Mouse (Mus musculus): Measurements from ENCODE around the gene Plxnc1. TPM values are rescaled to one million over a fixed set of nuclear protein-coding genes. Genes with fewer than 3 reads are reported as not detected.

The Plxnc1 gene
- polyA plus RNA-seq, 1 experiment from 2014 or later: 8.1 TPM

GRCm38 (mm10) chr10:94860870-94861269, 83.8 kb downstream of the Plxnc1 start:
- H3K27ac ChIP-seq (replicated peaks): no peak overlapping the region
- H3K4me2 ChIP-seq: no peak overlapping the region
- H3K4me3 ChIP-seq: no peak overlapping the region
- WGBS: 96% methylated on average over 4 of the region's 4 CpGs
- H3K4me1 ChIP-seq (replicated peaks): peaks cover 10% of the 10 kb centered on the region
- peaks cover 40% of the 10 kb centered on the region for H3K36me3 ChIP-seq
- H3K9ac ChIP-seq: no peak overlapping the region
- ATAC-seq (ENCODE audit: low read depth): no peak
- H3K9me3 ChIP-seq: no peaks in the 10 kb centered on the region
- H3K27me3 ChIP-seq: no peaks in the 10 kb centered on the region

GRCm38 (mm10) chr10:94858277-94859033, 86.2 kb downstream of the Plxnc1 start:
- Histone ChIP-seq H3K9me3 (no peaks in the 10 kb centered on the region), H3K4me1 (replicated peaks) (peaks cover 5% of the 10 kb centered on the region; the same call in 1 of the 2 replicates), H3K4me3 (no peak overlapping the region), H3K27ac (replicated peaks) (no peak overlapping the region), H3K27me3 (no peaks in the 10 kb centered on the region), H3K9ac (no peak overlapping the region), H3K36me3 (peaks cover 35% of the 10 kb centered on the region), H3K4me2 (no peak overlapping the region)
- no peak for ATAC-seq (ENCODE audit: low read depth)
- WGBS: 89% methylated on average over 6 of the region's 6 CpGs

- Histone ChIP-seq H3K36me3 (peaks cover 27% of the 10 kb centered on the region), H3K27me3 (no peaks in the 10 kb centered on the region), H3K9me3 (no peaks in the 10 kb centered on the region), H3K9ac (no peak overlapping the region), H3K4me3 (no peak overlapping the region), H3K4me1 (replicated peaks) (peaks cover 14% of the 10 kb centered on the region; the same call in 1 of the 2 replicates), H3K27ac (replicated peaks) (no peak overlapping the region), H3K4me2 (no peak overlapping the region)
- 19% methylated on average over 4 of the region's 4 CpGs for WGBS
- no peak for ATAC-seq (ENCODE audit: low read depth)
Observed at GRCm38 (mm10) chr10:94850565-94850964, 94.1 kb downstream of the Plxnc1 start.

GRCm38 (mm10) chr10:94849930-94850329, 94.7 kb downstream of the Plxnc1 start:
- no peak overlapping the region for H3K9ac ChIP-seq
- peaks cover 14% of the 10 kb centered on the region; the same call in 1 of the 2 replicates for H3K4me1 ChIP-seq (replicated peaks)
- 87% methylated on average over 9 of the region's 9 CpGs for WGBS
- H3K27me3 ChIP-seq: no peaks in the 10 kb centered on the region
- H3K9me3 ChIP-seq: no peaks in the 10 kb centered on the region
- no peak overlapping the region for H3K27ac ChIP-seq (replicated peaks)
- no peak overlapping the region for H3K4me2 ChIP-seq
- H3K36me3 ChIP-seq: peaks cover 29% of the 10 kb centered on the region
- no peak overlapping the region for H3K4me3 ChIP-seq
- ATAC-seq (ENCODE audit: low read depth): no peak

- H3K9me3 ChIP-seq: no peaks in the 10 kb centered on the region
- no peaks in the 10 kb centered on the region for H3K27me3 ChIP-seq
- ATAC-seq (ENCODE audit: low read depth): no peak
- no peak overlapping the region for H3K4me2 ChIP-seq
- H3K36me3 ChIP-seq: peaks cover 34% of the 10 kb centered on the region
- H3K4me3 ChIP-seq: no peak overlapping the region
- peaks cover 14% of the 10 kb centered on the region; the same call in 1 of the 2 replicates for H3K4me1 ChIP-seq (replicated peaks)
- H3K9ac ChIP-seq: no peak overlapping the region
- 82% methylated on average over 4 of the region's 4 CpGs for WGBS
- H3K27ac ChIP-seq (replicated peaks): no peak overlapping the region
Observed at GRCm38 (mm10) chr10:94849360-94849759, 95.3 kb downstream of the Plxnc1 start.

- no peak for ATAC-seq (ENCODE audit: low read depth)
- H3K4me1 ChIP-seq (replicated peaks): peaks cover 9% of the 10 kb centered on the region; the same call in 1 of the 2 replicates
- no peaks in the 10 kb centered on the region for H3K27me3 ChIP-seq
- no peak overlapping the region for H3K4me2 ChIP-seq
- no peak overlapping the region for H3K9ac ChIP-seq
- peaks cover 33% of the 10 kb centered on the region for H3K36me3 ChIP-seq
- no peaks in the 10 kb centered on the region for H3K9me3 ChIP-seq
- H3K27ac ChIP-seq (replicated peaks): no peak overlapping the region
- 90% methylated on average over 6 of the region's 6 CpGs for WGBS
- H3K4me3 ChIP-seq: no peak overlapping the region
Observed at GRCm38 (mm10) chr10:94848344-94848743, 96.3 kb downstream of the Plxnc1 start.

- H3K4me1 ChIP-seq (replicated peaks): peaks cover 9% of the 10 kb centered on the region; the same call in 1 of the 2 replicates
- H3K4me2 ChIP-seq: no peak overlapping the region
- H3K27me3 ChIP-seq: no peaks in the 10 kb centered on the region
- WGBS: 87% methylated on average over 8 of the region's 8 CpGs
- no peak overlapping the region for H3K4me3 ChIP-seq
- H3K36me3 ChIP-seq: peaks cover 46% of the 10 kb centered on the region
- H3K9me3 ChIP-seq: no peaks in the 10 kb centered on the region
- no peak for ATAC-seq (ENCODE audit: low read depth)
- H3K27ac ChIP-seq (replicated peaks): no peak overlapping the region
- H3K9ac ChIP-seq: no peak overlapping the region
Observed at GRCm38 (mm10) chr10:94846501-94847105, 98.0 kb downstream of the Plxnc1 start.

GRCm38 (mm10) chr10:94844692-94845091, 99.9 kb downstream of the Plxnc1 start:
- no peaks in the 10 kb centered on the region for H3K4me1 ChIP-seq (replicated peaks)
- H3K36me3 ChIP-seq: peaks cover 53% of the 10 kb centered on the region
- H3K4me3 ChIP-seq: no peak overlapping the region
- 86% methylated on average over 6 of the region's 6 CpGs for WGBS
- no peaks in the 10 kb centered on the region for H3K9me3 ChIP-seq
- H3K27ac ChIP-seq (replicated peaks): no peak overlapping the region
- H3K9ac ChIP-seq: no peak overlapping the region
- H3K4me2 ChIP-seq: no peak overlapping the region
- H3K27me3 ChIP-seq: no peaks in the 10 kb centered on the region
- no peak for ATAC-seq (ENCODE audit: low read depth)

GRCm38 (mm10) chr10:94835874-94836273, 108.8 kb downstream of the Plxnc1 start:
- Histone ChIP-seq H3K9me3 (no peaks in the 10 kb centered on the region), H3K9ac (no peak overlapping the region), H3K27me3 (no peaks in the 10 kb centered on the region), H3K4me1 (replicated peaks) (peaks cover 7% of the 10 kb centered on the region; the same call in 1 of the 2 replicates), H3K4me2 (no peak overlapping the region), H3K36me3 (peaks cover 34% of the 10 kb centered on the region), H3K4me3 (no peak overlapping the region), H3K27ac (replicated peaks) (no peak overlapping the region)
- ATAC-seq (ENCODE audit: low read depth): no peak
- 80% methylated on average over 9 of the region's 9 CpGs for WGBS

- H3K4me3 ChIP-seq: no peak overlapping the region
- H3K27ac ChIP-seq (replicated peaks): peak overlapping the region; percentile 72
- H3K9ac ChIP-seq: no peak overlapping the region
- H3K9me3 ChIP-seq: no peaks in the 10 kb centered on the region
- H3K4me1 ChIP-seq (replicated peaks): peaks cover 31% of the 10 kb centered on the region
- ATAC-seq (ENCODE audit: low read depth): peak; percentile 80
- H3K36me3 ChIP-seq: peaks cover 44% of the 10 kb centered on the region
- no peaks in the 10 kb centered on the region for H3K27me3 ChIP-seq
- no peak overlapping the region for H3K4me2 ChIP-seq
- 66% methylated on average over 6 of the region's 6 CpGs for WGBS
Observed at GRCm38 (mm10) chr10:94829407-94829806, 115.2 kb downstream of the Plxnc1 start.

- no peak for ATAC-seq (ENCODE audit: low read depth)
- Histone ChIP-seq H3K27ac (replicated peaks) (no peak overlapping the region), H3K4me2 (no peak overlapping the region), H3K36me3 (peaks cover 41% of the 10 kb centered on the region), H3K9ac (no peak overlapping the region), H3K4me1 (replicated peaks) (peaks cover 35% of the 10 kb centered on the region), H3K4me3 (no peak overlapping the region), H3K27me3 (no peaks in the 10 kb centered on the region), H3K9me3 (no peaks in the 10 kb centered on the region)
- WGBS: 94% methylated on average over 7 of the region's 7 CpGs
Observed at GRCm38 (mm10) chr10:94828734-94829230, 115.9 kb downstream of the Plxnc1 start.

- 87% methylated on average over 14 of the region's 14 CpGs for WGBS
Observed at GRCm38 (mm10) chr10:94827890-94828733, 116.5 kb downstream of the Plxnc1 start.

More at GRCm38 (mm10) chr10:94827890-94828733, 116.5 kb downstream of the Plxnc1 start:
- ATAC-seq (ENCODE audit: low read depth): no peak
- H3K9ac ChIP-seq: no peak overlapping the region
- H3K9me3 ChIP-seq: no peaks in the 10 kb centered on the region
- peaks cover 40% of the 10 kb centered on the region for H3K4me1 ChIP-seq (replicated peaks)
- H3K4me2 ChIP-seq: no peak overlapping the region
- no peak overlapping the region for H3K27ac ChIP-seq (replicated peaks)
- H3K4me3 ChIP-seq: no peak overlapping the region
- no peaks in the 10 kb centered on the region for H3K27me3 ChIP-seq
- peaks cover 37% of the 10 kb centered on the region for H3K36me3 ChIP-seq
